Mouse (Mus musculus) left cerebral cortex, postnatal 10 days (tissue): ENCODE measurements at regions not wholly inside any gene's neighbourhood (a gene's known extent, or its start where the extent isn't known, plus 50 kb on each side); places are given as distances from the start of the nearest gene placed in this dataset.

ENCODE experiments used
- DNase-seq, 2 experiments: peaks; one replicate each; pipeline ENCODE4 v3.0.0; 2021 to 2022; ENCODE audit warnings: low spot score in 2 of 2, mixed read lengths in 1 of 2; ENCODE audit errors: extremely low spot score in 1 of 2
- intact Hi-C: fragments of 180-260 bp; cut with DNase I; formaldehyde crosslinking; loops from one replicate; pipeline ENCODE4 v1.15.1; 2025

DNA sequence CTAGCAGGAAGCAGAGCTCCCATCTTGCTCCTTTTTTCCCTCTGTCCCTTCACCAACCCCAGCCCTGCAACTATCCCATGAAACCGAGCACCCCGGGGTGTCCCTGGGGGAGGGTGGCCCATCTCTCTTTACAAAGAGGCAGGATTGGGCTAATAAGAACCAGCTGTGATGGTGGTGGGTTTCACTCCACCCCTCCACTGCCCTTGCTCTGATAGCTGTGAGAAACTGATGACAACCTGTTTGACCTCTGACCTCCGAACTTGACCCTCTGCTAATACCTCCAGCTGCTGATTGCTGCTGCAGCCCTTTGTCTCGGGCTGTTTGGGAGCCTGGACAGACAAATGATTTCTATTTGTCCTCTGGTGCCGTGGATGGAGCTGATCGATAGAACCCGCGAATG is 128.1 kb upstream of the Lhx1 start:
- DNase-seq, result no peak
- intact Hi-C loops, result no loop called here

DNA sequence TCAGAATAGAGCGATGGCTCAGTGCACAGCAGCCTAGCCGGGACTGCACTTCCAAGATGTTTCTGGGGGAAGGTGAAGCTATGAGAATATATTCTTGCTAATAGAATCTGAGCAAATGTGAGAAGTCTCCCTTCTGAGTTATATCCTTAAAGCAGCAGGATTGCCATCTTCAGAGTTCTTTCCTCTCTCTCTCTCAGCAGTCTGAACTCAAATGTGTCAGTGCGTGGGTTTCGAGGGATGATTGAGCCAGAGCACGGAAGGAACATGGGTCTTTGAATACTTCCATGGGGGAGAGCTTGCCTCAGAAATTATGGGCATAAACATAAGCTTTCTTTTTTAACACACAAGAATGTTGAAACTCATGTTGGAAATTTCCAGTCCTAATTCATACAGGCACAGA is 123.6 kb upstream of the Lhx1 start:
- intact Hi-C loops, result no loop called here

DNA sequence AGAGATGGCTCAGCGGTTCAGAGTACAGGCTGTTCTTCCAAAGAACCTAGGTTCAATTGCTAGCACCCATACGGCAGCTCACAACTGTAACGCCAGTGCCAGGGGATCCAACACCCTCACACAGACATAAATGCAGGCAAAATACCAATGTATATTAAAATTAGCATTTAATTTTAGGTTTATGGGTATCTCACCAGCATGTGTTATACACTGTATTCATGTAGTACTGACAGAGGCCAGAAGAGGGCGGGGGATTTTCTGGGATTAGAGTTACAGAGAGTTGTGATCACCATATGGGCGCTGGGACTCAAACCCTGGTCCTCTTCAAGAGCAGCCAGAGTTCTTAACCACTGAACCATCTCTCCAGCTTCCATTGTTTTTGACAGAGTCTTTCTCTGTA is 121.8 kb upstream of the Lhx1 start:
- no peak for DNase-seq

More for the DNA sequence above, 123.6 kb upstream of the Lhx1 start:
- DNase-seq, result no peak

DNA sequence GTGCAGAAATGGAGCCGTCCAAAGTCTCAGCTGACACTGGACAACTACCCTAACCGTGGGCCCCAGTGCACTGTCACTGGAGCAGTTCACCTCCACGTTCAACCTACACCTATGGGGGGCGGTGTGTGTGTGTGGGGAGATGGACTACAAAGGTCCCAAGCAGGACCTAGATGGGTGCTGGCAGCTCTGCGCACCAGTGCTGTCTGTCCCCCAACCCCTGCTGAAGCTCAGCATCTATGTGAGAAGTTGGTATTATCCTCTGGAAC is 117.7 kb upstream of the Lhx1 start:
- no peak for DNase-seq
- intact Hi-C loops, result no loop called here

More for the DNA sequence above, 121.8 kb upstream of the Lhx1 start:
- intact Hi-C loops, result no loop called here

DNA sequence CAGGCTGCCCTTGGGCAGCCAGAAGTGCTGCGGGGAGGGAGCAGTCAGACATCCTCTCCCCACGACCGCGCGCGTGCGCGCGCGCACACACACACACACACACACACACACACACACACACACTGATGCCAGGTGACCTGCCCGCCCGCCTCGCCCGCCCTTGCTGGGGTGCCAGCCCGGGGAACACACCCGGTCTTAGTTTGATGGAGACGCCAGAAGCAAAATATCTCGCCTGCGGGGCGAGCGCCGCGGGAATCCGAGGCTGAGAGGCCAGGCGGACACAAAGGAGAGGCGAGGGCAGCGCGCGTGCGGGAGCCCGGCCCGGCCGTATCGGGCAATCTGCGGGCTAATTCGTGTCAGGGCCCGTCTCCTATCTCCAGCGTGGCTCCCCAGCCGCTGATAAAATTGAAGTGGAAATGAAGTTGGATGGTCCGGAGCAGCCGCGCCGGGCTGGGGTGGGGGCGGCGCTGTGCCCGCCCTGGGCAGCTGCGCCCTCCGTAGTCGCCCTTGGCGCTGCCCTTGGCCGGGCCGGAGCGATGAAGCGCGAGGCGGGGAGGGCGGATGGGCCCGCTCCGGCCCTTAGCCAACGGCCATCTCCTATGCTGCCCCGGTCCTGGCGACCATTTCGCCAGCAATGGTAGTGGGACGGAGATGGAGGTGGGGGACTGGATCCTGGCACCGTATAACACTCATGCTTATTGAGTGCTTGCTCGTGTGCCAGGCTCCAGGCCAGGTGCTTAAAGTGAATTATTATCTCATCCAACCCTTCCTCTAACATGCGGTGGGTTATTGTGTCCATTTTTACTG is 117.2 kb upstream of the Lhx1 start:
- intact Hi-C loops, result no loop called here

DNA sequence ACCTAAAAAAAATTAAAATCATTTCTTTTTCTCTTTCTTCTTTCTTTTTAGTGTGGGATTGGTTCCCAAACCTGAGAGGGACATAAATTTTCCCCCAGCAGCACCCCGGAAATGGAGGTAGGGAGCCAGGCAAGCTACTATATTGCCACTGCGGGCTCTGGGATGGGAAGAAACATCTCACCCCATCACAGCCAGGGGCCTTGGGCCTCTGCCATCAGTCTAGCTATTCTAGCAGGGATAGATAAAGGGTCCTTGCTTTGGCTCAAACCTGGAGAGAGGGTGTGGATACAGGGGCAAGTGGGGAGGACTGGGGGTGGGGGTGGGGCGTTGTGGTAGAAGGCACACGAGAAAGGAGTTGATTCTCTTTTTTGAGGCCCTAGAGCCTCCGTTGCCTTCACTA is 116.3 kb upstream of the Lhx1 start:
- DNase-seq, result no peak
- intact Hi-C loops, result no loop called here

More for the DNA sequence above, 117.2 kb upstream of the Lhx1 start:
- DNase-seq, result peak in 1 of 2 experiments; percentile 60

DNA sequence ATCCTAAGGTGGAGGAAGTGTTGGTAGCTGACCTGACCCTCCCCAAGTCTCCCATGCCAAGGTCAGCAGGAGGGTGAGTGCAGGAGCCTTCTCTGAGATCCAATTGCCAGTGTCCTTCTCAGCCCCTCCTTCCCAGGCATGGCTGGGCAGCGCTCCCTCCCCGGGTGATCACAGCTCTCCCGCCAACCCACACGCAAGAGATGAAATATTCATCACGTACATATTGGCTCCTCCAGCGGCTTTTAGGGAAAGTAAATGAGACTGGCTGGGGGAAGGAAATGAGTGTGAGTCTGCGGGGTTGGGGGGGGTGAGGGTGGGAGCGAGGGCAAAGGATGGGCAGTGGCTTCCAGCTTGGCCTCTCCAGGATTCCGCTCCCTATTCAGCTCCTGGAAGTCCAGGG is 113.0 kb upstream of the Lhx1 start:
- DNase-seq, result no peak
- intact Hi-C loops, result no loop called here

DNA sequence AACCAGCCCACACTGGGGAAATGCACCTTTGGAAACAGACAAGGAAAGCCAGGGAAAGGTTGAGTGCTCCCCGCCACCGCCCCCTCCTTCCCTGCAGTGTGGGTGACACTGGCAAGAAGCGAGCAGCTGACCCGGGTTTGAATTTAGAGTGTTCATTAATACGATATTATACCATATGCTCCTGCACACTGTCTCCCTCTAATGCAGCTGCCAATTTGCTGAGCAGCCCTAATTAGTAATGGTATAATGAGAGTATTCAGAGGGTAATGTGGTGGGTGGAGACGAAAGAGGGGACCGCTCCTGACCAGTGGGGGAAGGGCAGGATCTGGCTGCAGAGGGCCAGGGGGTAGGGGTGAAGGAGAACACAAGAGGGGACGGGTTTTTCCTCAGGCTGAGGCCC is 111.9 kb upstream of the Lhx1 start:
- intact Hi-C loops, result no loop called here
- DNase-seq, result no peak

DNA sequence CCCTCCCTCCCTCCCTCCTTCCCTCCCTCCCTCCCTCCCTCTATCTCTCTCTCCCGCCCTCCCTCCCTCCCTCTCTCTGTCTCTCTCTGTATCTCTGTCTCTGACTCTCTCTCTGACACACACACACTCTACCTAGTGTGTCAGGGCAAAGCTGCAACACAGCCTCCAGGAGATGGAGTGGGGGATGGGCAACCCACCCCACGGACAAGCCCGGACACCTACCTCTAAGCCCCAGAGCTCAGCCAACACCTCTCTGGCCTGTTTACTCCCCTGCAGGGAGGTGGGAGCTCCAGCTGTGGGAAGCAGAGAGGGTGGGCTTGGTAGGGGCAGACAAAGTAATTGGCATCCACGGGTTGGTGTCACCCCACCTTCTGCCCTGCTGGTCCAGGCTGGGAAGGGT is 109.7 kb upstream of the Lhx1 start:
- intact Hi-C loops, result no loop called here
- no peak for DNase-seq

DNA sequence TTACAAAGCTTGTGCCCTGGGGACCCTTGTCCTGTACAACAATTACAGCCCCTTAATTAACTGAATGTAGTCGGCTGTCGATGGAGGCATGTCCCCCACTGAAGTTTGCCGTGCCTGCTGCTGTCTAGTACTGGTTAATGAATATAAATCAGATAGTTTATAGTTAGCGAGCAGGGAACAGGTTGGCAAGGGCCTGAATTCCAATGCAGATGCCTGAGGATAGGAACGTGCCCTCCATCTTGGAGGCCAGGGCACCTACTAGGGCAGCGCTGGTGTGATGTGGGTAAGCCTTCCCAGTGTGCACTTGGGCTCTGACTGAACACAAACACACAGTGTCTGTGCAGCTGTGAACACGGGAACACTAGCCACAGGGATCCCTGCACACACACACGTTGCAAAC is 108.0 kb upstream of the Lhx1 start:
- no peak for DNase-seq
- intact Hi-C loops, result no loop called here

DNA sequence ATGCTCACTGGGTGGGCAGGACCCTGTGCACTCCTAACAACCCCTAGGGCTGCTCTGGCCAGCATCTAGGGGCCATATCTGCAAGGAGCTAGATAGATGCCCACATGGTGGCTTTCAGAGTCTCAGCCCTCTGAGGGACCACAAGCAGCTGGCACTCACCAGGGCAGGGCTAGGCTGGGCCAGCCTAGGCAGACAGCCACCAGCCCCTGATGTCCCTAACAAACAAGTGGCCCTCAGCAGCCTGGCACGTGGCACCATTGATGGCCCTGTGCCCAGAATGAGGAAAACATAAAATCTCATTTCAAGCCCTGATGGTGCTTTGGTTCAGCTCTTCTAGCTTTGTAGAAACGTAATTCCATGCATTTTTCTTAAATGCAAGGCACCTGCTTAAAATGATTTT is 102.8 kb upstream of the Lhx1 start:
- peak in 1 of 2 experiments; percentile 41 for DNase-seq

DNA sequence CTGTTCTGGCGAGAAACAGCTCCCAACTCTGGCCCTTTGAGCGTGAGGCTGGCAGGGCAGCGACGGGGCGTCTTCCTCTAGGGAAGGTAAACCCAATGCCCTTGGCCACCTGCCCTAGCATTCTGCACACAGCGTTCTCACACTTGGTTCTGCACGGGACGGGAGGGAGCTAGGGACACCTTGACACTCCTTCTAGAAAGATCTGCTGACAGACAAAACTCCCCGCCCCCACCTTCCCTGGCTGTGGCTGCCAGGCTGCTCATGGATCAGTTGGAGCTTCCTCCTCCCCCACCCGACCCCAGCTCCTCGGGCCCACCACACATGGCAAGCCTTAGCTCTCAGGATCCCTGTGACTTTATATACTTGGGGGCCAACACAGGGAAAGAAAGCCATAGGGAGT is 102.3 kb upstream of the Lhx1 start:
- DNase-seq, result no peak
- intact Hi-C loops, result loop anchor here (5.0 kb wide), 1 partner anchor 80 kb away; no protein-coding TSS in a partner anchor

More for the DNA sequence above, 102.8 kb upstream of the Lhx1 start:
- intact Hi-C loops, result loop anchor here (5.0 kb wide), 1 partner anchor 81 kb away; no protein-coding TSS in a partner anchor

DNA sequence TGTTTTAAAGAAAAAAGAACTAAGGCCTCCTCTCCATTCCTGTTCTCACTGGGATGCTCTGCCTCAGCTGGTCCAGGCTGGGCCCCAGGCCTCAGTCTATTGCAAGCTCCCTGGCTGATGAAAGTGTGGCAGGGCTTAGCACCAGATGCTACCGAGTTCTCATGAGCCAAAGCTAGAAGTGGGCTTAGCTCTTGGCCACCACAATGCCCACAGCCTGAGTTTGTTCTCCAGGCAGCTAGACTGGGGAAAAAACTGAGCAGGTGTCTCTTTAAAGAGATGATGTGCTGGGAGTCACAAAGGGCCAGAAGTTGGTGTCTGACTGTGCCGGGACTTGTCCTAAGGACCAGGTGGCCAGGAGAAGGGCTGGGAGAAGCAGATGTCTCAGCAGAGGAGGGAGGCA is 101.9 kb upstream of the Lhx1 start:
- intact Hi-C loops, result loop anchor here (5.0 kb wide), 1 partner anchor 80 kb away; no protein-coding TSS in a partner anchor
- no peak for DNase-seq

DNA sequence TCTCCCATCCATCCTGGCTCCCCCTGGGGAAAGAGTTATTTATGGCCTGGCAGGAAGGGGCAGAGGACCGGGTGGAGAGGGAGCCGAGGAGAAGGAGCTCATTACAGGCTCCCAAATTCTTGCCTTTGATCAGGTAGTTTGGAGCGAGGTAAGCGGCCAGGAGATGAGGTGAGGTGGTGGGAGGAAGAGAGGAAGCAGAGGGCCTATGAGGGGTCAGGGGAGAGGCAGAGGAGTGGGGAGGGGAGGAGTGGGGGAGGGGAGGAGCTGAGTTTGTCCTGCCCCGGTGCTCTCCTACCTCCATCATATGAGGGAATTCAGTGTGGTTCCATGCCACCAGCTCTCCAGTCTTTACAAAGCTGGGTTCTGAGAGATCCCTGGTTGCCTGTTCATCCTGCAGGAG is 98.8 kb upstream of the Lhx1 start:
- intact Hi-C loops, result no loop called here

DNA sequence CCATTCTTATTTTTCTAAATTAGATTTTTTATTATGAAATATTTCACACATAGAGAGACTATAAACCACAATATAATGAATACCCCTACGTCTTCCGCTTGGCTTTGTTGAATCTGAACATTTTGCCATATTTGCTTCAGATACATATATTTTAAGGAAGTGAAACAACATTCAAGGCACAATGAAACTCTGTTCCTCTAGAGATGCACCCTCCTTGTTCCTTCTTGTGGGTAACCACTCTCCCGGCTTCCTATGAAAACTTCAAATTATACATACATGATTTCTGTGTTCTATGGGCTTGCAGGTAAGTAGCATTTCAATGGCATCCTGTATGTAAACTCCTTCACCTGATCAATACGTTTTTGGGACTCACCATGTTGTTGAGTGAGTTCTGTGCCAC is 94.4 kb upstream of the Lhx1 start:
- no peak for DNase-seq
- intact Hi-C loops, result no loop called here

More for the DNA sequence above, 98.8 kb upstream of the Lhx1 start:
- DNase-seq, result no peak

DNA sequence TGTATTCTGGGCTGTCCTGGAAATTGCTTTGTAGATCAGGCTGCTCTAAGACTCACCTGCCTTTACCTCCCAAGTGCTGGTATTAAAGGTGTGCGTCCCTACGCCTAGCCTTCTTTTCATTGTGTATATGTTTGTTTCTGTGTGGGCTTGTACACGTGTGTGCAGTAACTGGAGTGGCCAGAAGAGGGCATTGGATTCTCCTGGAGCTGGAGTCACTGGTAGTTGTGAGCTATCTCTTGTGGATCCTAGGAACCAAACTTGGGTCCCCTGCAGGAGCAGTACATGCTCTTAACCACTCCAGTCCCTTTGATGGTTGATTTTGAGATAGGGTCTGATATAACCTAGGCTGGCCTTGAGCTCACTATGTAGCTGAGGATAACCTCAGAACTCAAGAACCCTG is 93.2 kb upstream of the Lhx1 start:
- intact Hi-C loops, result no loop called here
- DNase-seq, result no peak

DNA sequence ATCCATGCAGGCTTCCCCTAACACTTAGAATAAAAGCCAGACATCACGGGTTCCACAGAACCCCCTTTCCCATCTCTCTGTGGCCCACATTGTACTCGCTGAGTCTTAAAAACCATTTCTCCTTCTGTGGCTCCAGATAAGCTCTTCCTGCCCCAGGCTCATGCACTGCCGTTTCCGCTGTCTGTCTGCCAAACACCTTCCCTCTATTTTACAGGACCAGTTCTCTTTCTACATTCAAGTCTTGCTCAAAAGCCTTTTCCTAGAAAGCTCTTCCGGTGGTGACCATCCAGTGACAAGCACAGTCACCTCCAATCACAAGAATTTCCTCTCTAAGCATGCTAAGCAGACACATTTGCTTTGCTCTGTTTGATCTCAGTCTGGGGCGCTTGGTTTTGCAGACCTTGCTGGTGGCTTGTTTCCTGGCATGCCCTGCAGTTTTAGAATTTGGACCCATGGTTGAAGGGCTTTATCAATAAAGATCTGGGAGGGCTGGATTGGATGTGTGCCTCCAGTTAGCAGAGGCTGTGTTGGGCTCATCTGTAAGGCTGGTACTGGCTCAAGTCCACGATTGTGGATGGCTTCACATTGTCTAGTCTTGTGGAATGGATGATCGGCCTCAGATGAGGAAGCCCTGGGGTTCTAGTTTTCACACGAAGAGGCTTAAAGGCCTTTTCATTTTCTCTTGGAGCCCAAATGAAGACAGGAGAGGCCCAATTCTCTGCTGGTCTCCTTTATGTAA is 87.8 kb upstream of the Lhx1 start:
- intact Hi-C loops, result no loop called here

DNA sequence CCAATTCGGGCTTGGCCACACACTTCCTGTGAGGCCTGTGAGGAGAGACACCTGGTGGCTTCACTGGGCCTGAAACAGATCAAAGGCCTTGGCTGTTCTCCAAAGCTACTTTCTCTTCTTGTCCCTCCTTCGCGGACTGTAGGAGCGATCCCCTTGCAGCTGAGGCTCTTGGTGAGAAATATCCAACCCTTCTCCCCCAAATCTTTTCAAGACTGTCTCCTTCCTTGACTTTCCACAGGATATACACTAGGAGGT is 86.2 kb upstream of the Lhx1 start:
- DNase-seq, result no peak
- intact Hi-C loops, result no loop called here

More for the DNA sequence above, 87.8 kb upstream of the Lhx1 start:
- no peak for DNase-seq

DNA sequence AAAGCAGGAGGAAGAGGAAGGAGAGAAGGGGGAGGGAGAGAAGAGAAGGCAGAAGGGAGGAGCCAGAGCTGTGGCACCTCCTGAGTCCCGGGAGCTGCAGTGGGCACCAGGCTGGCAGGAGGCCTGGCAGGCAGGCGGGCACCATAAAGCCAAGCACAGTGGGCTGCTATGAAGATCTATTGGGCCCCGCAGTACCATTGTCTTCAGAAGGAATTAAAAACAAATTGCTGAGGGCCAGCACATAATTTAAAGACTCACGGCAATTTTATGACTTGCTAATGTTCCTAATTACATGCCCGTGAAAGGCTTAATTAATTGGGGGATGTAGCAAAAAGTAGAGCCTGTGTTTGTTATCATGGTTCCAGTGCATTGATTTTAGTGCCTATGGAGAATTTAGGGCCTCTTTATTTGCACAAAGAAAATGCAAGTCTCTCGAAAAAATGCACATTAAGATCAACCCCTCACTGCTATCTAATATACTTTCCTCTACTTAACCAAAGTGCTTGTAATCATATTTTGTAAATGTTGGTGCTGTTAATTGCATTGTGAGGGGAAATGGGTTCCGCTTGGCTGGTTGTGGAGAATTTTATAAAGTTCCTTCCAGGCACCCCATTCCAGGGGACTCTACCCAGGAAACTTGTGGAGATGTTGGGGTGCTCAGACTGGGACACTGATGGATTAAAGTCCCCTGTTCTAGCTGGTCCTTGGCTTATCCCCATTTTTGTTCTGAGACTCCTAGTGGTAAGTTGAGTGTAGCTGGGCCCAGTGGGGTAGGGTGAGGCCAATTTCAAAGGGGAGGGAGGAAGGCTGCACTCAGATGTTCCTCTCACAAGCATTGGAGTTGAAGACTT is 85.7 kb upstream of the Lhx1 start:
- DNase-seq, result no peak
- intact Hi-C loops, result no loop called here

DNA sequence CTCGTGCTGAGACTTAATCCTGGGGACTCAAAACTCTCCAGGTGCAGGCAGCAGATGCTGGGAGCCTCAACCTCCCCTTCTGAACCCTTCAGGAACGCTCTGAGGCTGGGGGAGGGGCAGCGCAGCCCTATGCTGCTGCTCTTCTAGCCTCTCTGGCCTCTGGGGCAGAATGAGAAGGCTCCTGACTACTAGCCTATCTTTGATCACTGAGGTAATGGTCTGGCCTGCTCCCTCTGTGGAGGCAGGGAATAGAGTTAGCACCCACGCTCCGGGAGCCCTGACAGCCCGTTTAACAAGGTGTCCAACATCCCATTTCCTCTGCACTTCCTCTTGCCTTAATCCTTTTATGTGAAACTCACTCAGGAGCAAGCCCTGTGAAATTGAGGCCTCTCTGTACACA is 79.4 kb upstream of the Lhx1 start:
- intact Hi-C loops, result no loop called here
- DNase-seq, result no peak
